Mouse (Mus musculus): Measurements from ENCODE around the gene Mab21l2.
A peak's percentile ranks its signal among the peaks of the same experiment; 100 is the strongest.

The Mab21l2 gene

DNA sequence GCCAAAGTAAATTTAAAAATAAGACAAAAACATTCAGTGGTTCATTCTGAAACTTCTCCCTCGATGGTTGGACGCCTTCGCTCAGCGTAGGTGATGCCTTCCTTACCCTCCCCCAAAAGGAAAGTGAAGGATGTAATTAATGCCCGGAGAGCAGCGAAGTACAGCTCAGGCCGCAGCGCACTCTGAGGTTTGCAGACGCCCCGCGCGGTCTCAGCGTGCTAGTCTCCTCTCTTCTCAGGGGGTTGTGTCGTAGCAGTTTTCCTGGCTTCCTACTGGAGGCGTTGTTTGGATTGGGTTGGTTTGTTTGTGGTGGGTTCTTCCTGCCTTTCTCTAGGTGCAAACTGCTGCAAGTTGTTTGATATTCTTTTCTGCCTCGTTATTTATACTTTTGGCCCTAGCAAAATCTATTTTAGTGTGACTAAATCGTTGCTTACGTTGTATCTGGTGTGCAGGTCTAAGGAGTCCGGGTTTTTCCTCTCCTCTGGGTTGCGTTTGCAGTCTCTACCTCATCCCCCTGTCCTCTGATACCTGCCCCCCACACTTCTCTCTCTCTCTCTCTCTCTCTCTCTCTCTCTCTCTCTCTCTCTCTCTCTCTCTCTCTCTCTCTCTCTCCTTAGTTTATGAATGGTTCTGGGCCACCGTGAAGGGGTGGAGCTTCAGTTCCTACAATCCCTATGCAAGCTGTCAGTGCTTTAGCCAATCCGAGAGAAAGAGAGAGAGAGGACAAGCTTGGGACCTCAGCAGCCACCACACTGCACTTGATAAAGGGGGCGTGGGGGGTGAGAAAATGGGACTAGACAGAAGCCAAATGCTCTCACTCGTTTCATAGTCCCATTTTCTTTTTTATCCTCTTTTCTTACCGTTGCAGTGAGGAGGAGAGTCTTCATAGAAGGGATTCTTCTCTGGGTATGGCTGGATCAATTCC is at the start of gene Mab21l2:
Gene Mab21l2 (minus strand): TSS at position 539 of the 925 bp plus-strand sequence.
- peak; percentile 29 to 31 for DNase-seq

DNA sequence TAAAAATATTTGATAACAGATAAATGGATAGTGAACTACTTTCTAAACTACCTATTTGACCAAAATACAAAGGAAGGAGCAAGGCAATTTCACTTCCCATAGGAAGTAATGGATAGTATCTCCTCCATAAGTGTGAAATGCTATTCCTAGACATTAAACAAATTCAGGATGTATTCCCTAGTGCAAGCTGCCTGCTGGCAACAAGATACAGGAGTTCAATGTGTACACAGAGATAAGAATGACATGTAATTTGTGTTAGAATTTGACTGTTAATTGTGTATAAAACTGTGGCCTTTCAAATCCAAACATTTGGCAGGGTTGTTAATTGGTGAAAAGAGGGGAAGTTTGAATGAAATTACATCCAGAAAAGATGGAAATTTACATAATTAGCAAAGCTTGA is 26.9 kb upstream of the Mab21l2 start:
- DNase-seq: no peak

DNA sequence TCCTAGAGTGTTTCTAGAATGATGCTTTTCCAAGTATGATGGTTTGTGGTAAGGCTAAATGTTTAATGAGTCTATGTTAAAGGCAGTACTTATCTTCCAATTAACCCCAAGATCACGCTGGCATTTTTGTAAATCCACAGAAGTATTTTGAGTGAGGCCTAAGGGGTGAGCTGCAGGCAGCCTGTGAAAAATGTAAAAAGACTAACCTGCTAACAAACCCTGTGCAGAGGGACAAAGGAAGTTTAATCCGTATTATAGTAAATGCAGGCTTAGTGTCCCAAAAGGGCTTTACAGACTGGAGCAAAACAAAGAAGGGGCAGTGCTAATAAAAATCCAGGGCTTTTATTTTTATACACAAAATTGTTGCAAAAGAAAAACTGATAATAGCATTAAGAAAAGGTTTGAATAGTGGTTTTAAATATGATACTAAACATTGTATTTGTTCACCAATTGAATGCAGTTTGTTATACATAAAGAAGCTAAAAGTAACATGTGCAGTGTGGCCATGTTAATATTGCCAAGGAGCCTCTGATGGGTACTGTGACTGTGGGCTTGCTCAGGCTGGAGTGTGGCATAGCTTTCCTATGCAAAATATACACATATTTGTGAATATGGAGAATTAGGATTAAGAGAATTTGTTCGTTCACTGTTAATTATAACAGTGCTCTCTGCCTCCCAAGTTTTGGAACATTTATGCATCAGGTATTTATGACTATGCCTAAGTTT is 24.3 kb upstream of the Mab21l2 start:
- no peak for DNase-seq

DNA sequence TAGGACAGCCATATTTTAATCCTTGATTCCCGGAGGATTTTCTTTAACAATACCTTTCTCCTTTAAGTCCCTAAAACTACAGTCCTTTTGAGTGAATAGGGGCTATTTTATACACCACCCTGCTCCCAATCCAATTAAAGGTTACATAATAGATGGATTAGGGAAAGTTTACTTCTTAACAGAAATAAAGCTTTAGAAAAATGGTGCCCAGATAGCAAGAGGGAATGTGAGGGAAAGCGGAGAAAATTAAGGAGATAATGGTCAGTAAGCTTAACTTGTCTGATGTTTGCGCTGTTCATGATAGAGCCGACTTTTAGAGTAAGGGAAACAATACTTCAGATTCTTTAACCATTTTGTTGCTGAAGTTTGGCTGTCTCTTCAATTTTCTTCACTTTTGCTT is 23.1 kb upstream of the Mab21l2 start:
- no peak for DNase-seq

DNA sequence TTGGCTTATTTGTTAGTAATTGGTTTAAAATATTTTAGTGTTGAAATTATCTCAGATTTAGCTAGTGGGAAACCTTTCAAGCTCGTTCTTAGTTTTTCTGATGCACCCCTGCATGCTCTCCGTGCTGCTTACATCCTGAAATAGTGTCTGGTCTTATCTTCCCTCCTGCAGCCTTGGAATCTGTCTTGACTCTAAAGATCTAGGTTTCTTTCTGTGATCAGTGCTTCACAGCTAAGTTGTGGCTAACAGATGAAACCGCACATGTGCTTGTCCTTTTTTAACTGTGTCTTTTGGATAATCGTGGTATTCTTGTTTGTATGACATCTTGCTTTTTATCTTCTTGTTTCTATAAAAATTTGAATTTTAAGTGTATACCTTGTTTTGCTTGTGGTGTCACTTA is 18.9 kb upstream of the Mab21l2 start:
- DNase-seq: no peak

DNA sequence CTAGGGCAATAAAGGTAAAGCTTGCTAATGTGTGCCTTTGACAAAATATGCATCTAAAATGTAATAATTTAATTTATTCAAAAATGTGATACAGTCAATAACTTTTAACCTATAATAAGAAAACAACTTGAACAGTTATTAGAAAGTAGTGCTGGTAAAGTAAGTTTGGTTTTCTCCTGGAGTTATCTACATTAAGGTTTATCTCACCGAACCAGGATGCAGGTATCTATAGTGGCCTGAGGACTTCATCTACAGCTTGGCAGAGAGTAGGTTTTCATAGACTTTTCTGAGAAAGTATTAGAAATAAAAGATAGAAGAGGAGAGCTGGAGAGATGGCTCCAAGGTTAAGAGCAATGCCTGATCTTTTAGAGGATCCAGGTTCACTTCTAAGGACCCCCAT is 13.0 kb upstream of the Mab21l2 start:
- DNase-seq: no peak

DNA sequence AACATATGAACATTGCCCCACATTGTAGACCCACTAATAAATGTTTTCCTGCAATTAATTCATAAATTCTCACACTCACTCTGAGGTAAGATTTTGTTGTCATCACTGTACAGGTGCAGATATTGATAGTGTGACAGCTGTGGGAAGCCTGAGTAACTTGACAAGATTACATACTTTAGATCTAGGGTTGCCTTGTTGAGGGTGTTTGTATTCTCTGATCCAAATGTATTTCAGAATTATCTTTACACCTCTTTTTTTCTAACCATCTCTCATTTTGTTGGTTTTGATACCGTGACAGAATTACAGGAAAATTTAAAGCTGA is 12.6 kb upstream of the Mab21l2 start:
- DNase-seq: no peak

DNA sequence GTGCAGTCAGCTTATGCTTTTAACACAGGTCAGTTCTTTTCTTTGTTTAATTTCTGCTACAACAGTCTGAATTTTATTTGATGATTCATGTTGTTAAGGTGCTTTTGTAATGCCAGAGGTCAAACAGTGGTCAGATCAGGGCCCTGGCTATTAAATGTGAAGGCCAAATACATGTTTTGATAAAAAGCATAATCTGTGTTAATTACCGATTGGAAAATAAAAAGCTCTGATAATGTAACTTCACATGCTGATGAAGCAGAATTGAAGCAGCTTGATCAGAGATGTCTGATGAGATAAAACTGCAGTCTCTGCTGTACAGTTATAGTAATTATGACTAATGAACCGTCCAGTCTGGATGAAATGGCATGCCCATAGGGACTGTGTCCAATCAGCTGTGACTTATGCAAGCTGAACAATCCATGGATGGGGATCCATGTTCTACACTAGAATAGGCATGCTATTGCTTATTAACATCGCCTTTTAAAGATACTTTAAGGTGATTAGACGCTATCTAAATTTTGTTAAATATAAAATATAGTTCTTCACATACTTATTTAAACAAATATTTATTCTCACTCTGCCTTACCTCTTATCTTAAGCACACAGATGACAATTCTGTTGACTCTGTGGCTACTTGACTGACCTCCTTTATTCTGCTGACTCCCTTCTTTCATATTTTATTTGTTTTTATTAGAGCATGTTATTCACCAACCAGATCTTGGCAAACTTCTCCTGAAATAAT is 12.0 kb upstream of the Mab21l2 start:
- no peak for DNase-seq

DNA sequence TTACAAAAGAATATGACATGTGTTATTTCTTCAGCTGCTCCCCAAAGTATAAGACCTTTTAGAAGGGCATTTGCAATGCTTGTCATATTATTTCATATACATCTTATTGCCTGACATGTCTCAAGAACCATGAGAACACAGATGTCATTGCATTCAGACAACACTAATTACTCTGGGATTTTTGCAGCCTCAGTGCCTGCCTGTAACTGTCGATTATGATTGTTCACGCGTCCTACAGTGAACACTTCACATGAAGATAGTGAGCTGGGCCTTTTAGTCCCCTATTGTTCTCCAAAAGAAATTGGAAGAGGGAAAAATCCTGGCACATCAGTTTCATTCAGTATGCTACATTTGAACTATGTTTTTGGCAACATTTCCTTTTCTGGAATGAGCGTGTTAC is 11.2 kb upstream of the Mab21l2 start:
- no peak for DNase-seq

DNA sequence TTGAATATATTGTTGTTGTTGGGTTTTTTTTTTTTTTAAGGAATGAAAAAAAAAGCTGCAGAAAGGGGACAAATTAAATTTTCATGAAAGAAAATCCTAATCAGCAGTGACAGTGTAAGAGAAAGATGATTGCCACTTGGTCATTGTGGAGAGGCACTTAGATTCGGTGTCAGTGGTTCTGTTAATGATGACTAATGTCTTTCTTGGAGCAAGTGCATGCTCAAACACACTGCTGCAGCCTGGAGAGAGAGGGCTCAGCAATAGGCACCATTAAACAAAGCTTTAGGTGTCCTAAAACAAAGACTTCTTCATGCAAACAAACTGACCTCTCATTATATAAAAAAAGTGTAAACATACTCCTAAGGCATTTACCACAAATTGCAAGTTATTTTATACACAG is 10.5 kb upstream of the Mab21l2 start:
- no peak for DNase-seq

DNA sequence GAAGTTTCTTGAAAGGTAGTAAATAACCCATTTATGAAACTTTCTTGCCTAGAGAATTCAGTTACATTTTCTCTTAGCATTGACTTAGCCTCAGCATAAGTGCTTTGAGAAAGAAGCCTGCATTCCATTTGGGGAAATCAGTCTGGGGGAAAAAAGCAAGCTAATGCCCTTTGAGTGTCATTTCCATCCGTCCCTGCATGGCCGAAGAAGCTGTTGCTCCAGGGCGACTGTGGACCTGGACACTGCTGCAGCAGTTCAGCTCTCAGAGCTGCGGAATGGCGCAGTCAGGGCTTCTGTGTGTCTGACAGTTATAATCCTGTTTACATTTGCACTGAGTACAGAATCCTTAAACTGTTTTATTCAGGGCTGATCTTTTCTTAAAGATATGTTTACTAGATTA is 3.7 kb upstream of the Mab21l2 start:
- DNase-seq: no peak

DNA sequence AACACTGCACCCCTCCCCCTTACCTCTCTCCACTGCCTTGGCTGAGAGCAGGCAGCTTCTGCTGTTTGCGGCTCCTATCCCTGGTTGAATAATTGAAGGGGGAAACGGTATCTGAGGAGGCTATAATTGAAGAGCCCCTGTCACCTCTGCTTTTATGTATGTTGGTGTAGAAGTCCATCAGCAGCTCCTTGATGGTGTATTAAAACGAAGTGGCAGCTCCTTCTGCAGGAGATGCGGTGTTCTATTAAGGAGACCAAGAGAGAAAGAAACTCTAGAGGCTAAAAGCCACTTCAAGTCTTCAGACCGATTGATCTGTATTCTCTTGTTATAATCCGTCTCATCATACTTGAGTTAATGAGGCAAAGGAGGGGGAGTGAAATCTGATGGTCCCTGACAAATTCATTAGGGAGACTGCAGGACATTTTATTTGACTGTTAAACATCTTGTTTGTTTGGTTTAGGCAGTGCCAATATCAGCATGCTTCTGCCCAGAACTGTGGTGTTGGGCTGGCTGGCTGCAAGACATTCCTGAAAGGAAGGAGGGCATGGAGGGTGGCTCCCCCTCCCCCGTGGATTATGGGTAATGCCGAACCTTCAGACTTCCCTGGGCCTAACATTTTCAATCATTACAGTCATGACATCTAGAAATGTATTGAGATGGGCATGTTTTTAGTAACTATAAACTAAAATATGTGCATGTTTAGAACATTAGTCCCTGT is 2.7 kb upstream of the Mab21l2 start:
- no peak for DNase-seq

DNA sequence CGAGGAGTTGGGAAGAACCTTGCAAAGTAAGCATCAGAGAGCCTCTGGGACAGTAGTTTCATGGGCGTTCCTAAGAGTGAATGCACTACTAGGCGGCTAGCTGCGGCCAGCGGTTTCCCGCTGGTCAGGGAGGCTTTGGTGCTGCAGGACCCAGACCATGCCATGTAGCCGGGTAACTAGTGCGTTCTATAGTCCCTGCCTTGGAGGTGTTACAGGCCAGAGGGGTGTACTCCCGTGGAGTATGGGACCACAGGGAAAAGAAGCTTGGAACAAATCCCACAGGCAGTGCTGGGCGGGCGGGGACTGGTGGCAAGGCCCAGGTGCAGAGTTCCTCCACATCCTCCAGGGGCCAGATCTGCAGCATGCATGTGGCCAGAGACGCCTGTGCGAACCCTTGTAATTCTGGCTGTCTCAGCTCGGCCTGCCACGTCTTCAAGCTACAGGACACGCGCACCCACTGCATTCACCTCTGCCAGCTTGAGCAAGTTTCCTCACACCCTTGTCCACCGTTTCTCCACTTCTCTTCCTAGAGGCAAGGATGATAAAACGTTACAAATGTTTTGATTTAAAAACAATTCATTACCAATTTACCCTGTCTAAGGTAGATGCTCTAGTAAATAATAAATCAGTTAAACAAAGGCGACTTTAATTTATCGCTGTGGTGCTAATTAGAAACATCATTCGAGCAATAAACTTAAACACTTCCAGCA is 2.0 kb upstream of the Mab21l2 start:
- peak; percentile 8 to 27 for DNase-seq

DNA sequence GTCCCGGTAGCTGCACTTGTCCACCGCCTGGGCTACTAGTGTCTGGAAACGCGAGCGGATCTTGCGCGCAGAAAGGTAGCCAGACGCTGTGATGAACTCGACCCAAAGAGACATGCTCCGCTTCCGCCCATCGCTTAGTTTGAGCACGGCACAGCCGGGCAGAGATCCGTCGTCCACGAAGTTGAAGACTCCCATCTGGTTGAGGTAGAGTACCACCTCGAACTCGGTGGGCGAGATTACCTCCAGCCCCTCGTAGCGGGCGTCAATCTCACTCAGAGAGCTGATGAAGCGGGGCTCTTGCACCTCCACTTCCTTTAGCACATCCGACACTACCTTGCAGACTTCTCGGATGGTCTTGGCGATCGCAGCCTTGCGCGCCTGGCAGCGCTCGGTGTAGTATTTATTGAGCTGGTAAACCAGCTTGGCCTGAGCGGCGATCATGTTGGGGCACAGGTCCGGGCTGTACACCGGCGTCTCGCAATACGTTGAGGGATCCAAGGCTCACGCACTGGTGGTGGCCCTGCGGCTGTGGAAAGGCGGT is 1.1 kb downstream of the Mab21l2 start:
- peak; percentile 8 to 23 for DNase-seq

DNA sequence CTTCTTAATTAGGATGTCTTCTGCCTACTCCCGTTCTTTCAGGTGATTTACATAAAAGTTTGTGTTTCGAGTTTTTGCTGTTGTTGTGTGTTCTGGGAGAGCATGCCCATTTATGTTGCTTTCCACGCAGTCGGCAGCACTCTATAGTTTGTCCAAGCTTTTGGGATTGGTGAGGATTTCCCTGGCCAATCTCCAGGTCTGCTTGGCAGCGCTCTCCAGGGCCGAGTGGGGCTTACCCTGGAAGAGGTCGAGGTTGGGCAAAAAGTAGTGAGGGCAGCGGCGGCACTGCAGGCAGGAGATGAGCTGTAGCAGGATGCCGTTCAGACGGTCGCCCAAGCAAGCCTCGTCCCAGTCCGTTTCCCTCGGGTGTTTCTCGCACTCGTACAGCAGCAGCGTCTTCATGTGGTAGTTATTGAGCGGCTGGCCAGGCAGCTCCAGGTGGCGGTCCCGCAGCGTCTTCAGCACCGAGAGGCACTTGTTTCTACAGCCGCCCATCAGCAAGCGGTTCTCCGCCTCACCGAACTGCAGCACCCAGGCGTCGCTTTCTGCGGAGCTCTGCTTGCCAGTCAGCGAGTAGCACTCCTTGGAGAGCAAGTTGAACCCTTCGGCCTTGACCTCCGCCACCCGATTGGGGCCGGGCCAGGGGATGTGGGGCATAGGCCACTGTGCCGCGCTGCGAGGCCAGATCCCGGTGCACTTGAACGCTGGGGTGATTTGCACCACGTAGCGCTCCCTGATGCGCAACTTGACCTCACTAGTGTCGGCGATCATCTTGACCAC is 1.8 kb downstream of the Mab21l2 start:
- peak; percentile 46 to 49 for DNase-seq

DNA sequence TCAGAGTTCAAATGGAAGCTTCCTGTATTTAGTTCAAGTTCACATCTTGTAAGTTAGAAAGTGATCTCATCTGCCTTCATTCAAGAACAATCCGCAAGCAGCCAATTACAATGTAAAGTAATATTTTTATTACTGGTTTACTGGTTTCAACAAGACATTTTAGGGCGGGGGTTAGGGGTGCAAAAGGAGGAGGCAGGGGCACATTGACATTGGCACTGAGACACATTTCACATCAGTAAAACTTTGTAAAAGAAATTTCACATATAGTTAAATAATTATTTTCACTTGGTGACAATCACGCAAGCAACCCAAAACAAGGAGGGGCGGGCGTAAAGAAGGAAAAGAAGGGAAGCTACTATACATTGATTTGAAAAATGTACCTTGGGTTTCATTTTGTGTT is 2.5 kb downstream of the Mab21l2 start:
- DNase-seq: peak in 1 of 2 experiments; percentile 6

DNA sequence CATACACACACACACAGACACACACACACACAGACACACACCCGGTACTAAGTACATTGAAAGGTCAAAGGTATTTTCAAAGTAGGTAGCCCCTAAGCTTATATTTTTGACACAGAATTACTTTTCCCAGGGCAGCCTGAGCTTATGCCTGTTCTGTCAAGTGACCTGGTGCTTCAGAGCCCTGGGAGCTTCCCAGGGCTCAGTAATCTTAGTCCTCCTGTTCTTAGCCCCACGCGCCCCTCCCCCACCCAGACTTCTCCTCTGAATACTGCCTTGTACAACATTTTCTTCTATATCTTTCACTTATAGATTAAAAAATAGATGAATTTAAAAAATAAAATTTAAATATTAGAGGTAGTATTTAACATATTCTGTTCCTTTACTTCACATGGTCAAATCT is 3.6 kb downstream of the Mab21l2 start:
- DNase-seq: no peak

DNA sequence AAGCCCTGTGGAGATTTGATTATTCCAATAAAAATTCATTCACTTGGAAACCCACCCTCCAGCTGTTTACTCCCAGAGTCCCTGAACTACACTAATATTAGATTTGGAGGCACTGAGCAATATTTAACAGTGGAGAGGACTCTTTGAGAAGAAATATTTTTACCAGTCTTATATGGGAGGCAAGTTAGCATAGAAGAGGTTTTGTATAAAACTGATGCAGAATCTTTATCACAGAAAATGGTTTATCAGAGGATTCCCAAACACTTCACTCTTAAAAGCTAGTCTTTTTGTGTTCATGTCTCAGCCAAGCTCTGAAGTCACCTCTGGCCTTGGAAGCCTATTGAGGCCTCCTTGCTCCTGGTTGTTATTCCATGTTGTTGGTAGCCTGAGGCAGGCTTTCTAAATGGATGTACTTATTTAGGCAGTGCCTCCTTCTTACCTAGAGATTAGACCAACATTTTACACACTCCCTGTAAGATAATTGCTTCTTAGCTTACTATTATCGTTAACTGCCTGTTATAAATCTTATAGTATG is 6.5 kb downstream of the Mab21l2 start:
- DNase-seq: no peak

DNA sequence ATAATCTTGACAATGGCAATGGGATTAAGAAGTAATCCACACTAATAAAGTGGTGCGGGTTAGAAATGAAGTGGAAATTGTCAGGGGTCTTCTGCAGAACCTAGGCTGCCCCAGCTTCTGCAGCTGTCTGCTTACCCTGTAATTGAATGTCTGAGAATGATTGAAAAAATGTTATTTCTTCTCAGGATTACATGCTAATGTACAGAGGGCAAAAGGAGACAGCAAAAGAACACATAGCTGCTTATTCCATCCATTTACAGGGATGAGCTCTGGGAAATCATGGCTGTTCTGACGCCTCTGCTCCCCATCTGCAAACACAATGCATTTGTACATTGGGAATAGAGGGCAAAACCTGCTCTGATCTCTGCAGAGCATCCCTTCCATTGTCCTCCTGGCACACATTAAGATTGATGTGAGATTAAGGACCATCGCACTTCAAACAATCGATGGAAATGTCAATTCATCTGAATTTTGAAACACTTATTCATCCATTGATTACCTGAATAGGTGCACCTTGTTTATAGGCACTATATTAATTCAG is 7.3 kb downstream of the Mab21l2 start:
- DNase-seq: no peak

DNA sequence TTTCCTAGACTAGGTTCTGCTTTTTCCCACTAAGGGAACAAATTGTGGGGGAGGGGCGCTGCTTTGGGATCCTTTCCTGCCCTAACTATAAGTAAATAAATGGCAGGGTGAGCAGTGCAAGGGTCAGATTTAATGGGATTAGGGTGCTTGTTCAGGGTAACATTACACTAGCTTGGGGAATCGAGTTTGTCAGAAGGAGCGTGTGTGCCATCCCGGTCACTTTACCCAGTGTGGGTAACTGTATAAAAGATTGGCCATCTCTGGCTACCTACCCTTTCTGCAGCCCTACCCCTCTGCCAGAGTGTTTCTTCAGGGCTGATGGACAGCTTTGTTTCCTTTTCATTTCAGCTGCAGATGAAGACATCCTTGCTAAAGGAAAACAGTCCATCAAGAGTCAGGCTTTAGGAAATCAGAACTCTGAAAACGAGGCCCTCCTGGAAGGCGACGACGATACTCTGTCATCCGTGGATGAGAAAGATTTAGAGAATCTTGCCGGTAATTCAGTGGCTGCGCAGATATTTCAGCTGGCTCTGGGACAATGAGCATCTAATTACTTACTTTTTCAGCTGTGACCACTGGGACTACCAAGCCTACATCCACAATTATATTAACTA is 8.8 kb downstream of the Mab21l2 start:
- DNase-seq: no peak

All from lung, postnatal 4 days (tissue).